Mouse (Mus musculus) monocyte, adult 5-6 weeks (primary cell): ENCODE data around the gene Bmper. TPM values are rescaled to one million over a fixed set of nuclear protein-coding genes. Genes with fewer than 3 reads are reported as not detected.

Source experiments
- ATAC-seq: fragments of 153-309, 156-312 bp; replicated peaks from 2 replicates; pipeline ENCODE4 v1.8.0; 2017; ENCODE audit warnings: mild to moderate bottlenecking; ENCODE audit not compliant: low TSS enrichment, insufficient number of reproducible peaks, severe bottlenecking, poor library complexity, low FRiP score
- total RNA-seq: library from RNA; stranded (forward); fragments of 200-1000, 200-491, 200-594 nt; gene quantifications from 3 replicates; pipeline ENCODE4 v1.2.3, GENCODE M21; 2017

Gene Bmper
- total RNA-seq, 1 experiment from 2014 or later, result not detected

- no peak for ATAC-seq
Measured at GRCm38 (mm10) chr9:23276244-23276643, 53.4 kb downstream of the Bmper start.

DNA sequence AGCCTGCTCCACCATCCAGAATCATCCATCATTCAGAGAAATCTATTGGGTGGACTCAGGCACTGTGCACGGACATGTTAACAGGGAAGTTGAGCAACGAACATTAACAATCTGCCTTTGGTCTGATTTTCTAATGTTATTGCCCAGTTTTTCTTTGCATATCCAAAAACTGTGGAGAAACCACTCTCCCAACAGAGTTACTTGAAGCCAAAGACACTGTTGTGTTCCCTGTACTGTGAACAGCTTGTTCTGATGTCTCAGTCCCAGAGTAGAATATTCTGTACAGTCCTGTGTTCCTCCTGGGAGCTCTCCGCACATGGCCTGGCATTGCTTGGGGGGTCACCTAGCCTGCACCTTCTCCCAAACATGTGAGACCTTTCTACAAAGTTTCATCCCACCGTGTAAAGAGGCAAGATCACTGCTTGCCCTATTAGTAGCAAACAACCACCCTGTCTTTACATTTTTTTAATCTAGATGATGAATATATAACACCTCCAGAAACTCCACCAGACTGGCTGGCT is 62.1 kb downstream of the Bmper start:
- ATAC-seq, result no peak

DNA sequence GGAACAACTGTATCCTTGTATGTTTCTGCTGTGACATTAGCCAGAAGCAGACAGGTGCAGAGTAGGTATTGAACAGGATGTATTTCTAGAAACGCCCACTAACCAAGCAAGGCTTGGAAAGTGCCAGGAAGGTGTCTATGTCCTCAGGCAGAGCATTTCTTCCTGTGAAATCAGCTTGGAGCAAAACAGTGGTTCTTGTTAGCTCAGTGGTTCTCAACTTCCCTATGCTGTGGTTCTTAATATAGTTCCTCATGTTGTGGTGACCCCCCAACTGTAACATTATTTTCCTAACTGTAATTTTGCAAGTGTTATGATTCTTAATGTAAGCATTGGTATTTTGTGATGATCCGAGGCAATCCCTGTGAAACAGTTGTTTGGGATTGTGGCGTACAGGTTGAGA is 70.7 kb downstream of the Bmper start:
- ATAC-seq, result no peak

GRCm38 (mm10) chr9:23295569-23295968 is 72.7 kb downstream of the Bmper start:
- no peak for ATAC-seq

GRCm38 (mm10) chr9:23297491-23298170 is 74.8 kb downstream of the Bmper start:
- no peak for ATAC-seq

- ATAC-seq, result no peak
Measured at GRCm38 (mm10) chr9:23300376-23300775, 77.5 kb downstream of the Bmper start.

DNA sequence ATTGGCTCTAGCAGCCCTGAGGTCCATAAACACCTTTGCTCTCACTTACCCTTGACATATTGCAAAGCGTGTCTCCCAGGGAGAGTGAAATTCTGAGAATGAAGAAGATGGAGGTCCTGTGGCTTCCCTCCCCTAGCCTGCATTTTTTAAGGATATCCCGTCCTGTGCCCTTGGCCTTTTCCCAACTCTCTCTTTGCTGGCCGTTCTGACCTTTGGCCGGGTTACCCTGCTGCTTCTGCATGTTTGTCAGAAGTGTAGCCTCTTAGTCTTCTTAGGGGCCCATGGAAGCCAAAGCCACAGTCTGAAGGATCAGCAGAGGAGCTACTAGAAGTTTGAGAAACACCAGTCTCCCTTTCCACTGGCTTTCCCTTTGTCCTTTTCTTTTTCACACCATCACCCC is 82.8 kb downstream of the Bmper start:
- ATAC-seq, result no peak

- ATAC-seq, result no peak
Measured at GRCm38 (mm10) chr9:23306226-23306625, 83.3 kb downstream of the Bmper start.

- ATAC-seq, result no peak
Measured at GRCm38 (mm10) chr9:23307835-23308234, 85.0 kb downstream of the Bmper start.

- ATAC-seq, result no peak
Measured at GRCm38 (mm10) chr9:23310953-23311352, 88.1 kb downstream of the Bmper start.

DNA sequence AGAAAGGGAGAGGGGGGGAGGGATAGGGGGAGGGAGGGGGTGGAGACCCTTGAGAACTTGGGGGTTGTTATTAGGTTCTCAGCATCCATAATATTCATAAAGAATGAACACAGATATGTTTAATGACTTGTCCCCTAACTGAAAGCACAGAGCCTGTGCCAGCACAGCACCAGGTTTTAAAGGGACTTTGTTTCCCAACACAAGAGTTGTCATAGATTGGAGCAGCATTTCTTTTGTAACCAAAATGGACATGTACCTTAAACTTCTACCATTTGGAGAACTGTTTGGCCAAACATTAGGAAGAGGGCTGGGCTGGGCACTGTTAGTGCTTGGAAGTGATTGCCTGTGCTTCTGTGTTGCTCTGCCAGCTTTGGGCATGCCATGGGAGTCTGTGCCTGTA is 89.1 kb downstream of the Bmper start:
- ATAC-seq, result no peak

- ATAC-seq, result no peak
Measured at GRCm38 (mm10) chr9:23312877-23313276, 90.0 kb downstream of the Bmper start.

GRCm38 (mm10) chr9:23315631-23316330 is 92.9 kb downstream of the Bmper start:
- no peak for ATAC-seq

DNA sequence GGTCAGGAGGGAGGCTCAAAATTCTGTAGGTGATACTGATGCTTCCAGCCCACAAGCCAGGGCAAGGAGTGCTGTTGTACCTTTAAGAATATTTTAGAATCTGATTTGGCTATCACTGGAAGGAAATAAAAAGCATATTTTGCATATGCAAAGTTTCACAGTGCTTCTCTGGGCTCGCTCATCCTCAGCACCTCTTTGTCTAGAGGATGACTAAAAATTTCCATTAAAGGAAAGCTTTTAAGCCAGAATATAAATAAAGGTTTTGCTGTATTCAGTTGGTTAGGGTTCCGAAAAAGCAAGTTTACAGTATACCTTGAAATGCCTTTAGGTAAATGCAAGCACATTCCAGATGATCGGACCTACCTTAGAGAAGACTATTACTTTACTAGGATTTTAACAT is 105.0 kb downstream of the Bmper start:
- ATAC-seq, result no peak

DNA sequence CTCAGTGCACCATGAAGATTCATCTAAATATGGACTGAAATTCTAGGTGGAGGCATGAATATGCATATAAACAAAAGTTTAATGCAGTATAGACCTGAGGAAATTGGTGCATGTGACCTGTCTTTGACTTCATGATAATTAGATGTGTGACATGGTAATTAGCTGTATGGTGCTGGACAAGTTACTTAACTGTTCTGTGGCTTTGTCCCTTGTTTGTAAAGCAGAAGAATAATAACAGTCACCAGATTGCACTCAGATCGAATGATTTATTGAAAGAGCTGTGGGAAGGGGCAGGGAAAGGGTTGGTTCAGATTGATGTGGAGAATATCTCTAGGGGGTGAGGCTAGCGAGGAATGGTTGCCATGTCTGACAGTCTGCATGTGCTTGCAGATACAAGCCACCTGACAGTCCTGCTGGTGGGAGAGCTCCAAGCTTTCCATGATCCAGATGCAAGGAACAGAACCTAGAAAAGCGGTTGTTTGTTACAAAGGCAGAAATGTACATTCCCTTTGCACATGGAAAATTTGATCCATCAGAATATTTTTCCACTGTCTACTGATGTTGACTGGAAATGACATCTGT is 110.3 kb downstream of the Bmper start:
- no peak for ATAC-seq

- ATAC-seq, result no peak
Measured at GRCm38 (mm10) chr9:23340551-23340950, 117.7 kb downstream of the Bmper start.

GRCm38 (mm10) chr9:23341246-23341645 is 118.4 kb downstream of the Bmper start:
- ATAC-seq, result no peak

DNA sequence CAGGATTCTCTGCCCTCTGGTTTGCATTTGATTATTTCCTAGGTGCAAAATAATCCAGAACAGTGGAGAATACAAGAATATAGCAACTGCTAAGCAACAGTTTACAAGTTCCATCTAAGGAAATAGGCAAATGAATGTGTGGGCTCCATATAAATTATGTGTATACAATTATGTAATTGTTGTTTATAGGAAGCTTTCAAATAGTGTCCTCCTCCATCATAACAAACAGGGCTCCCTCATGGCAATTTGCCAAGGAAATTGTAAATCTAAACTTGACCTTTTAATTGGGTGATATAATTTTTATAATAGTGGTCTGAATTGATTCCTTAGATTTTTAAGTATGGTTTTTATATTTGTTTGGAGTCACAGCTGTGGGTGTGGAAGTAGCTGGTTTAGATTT is 121.5 kb downstream of the Bmper start:
- no peak for ATAC-seq

DNA sequence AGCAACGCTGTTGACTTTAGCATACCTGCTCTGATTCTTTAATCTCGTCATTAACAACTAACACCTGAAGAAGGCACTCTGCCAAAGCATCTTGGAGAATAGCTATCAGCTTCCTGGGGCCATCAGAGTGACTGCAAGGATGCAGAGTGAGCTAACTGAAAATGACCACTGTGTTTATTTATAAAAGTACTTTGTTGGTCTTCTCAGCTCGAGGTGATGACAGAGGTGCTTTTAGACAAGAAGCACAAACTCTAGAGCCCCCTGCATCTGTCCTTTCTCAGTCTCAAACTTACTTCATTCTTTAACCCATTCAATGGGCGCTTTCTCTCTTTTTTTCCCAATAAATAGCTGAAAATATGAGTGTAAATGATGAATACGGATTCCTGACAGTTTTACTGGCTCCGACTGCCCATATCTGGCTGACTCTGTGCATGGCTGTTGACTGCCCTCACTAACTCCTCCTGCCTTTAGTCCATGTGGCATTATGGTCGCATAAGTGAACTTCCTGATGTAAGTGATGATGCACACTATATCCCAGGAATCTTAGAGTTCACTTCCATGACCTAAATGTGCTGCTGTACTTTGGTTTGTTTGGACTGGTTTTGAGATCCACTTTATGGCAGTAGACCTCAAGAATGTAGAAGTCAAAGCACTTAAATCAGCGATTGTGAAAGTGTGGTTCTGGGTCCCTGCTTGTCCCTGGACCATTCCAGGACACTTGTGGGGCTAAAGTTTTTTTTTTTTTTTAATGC is 122.4 kb downstream of the Bmper start:
- ATAC-seq, result no peak
